Mouse (Mus musculus): ENCODE data around the gene Ubr3.
"Not testable (repeated sequence)": the region's sequence is repeated elsewhere in the genome, so short reads cannot be mapped to it uniquely, and the experiment has no call there.

Ubr3 gene

GRCm38 (mm10) chr2:69912801-69913200, 15.8 kb downstream of the Ubr3 start:
- no peak for DNase-seq

DNA sequence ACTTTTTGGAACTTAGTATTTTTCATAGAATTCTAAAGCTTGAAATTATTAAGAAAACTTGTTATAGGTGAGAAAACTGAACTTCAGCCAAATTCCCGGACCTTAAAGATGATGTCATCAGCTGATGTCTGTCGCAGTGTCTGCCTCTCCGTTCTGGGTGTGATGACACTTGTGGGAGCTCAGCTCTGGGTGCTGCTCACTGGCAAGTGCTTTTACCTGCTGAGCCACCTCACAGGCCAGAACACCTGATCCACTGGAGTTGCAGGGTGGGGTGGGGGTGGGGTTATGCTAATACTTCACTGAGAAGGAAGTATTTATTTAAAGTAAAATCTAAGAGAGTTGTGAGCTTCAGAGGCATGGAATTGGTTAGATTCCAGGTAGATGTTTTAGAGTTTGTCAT, 20.3 kb downstream of the Ubr3 start:
- no peak for DNase-seq

GRCm38 (mm10) chr2:69924943-69925342, 27.9 kb downstream of the Ubr3 start:
- no peak for DNase-seq

DNA sequence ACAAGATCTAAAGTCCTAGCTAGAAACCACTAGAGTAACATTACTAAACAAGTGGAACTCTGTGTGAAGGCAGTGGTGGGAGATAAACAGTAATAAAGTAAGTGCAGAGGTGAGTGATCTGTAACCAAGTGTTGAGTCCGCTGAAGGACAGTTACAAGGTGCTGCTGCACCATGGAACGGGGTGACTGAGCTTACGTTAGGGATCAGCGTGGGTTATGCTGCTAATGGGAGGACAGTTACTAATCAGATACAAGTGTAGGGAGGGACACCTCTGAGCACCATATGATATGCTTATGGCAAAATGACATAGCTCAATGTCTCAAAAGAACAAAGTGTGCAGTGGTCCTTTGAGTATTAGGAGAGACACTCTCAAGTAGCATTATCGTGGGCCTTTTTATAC, 39.3 kb downstream of the Ubr3 start:
- no peak for DNase-seq

- no peak for DNase-seq
Measured at GRCm38 (mm10) chr2:69939226-69939625, 42.2 kb downstream of the Ubr3 start.

GRCm38 (mm10) chr2:69939649-69940048, 42.6 kb downstream of the Ubr3 start:
- no peak for DNase-seq

- no peak for DNase-seq
Measured at GRCm38 (mm10) chr2:69941391-69942030, 44.5 kb downstream of the Ubr3 start.

DNA sequence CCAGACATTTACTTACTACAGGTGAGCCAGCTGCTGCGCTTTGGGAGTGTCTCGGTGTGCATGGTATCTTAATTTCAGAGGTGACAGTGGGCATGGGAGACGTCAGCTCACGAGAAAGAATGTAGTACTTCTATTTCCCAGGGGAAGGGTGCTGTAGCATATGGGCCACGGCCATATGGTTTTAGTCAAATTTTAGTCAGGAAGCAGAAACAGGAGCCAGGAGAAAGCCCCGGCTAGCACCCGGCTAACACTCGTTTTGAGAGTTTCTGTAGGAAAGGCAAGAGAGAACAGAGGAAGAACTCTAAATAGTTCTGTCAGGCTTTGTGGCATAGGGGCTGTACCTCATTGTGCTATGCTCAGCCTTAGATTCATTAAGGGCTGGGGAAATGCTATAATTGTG, 55.8 kb downstream of the Ubr3 start:
- no peak for DNase-seq

DNA sequence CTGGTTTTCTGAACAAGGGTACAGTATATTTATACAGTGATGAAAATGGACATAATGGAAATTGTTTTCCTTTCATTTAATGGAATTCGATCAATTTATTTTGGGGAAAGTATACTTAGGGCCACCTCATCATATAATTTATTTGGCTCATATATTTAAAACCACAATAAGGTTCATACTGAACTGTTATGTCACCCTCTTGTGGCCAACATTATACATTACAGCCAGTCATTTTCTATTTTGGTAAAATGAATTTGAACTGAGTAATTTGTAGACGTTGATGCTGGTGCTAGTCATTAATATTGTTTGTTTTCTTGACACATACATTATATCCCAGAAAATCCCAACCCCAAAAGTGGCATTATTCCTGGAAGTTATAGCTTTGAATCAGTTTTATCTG, 58.6 kb downstream of the Ubr3 start:
- no peak for DNase-seq

DNA sequence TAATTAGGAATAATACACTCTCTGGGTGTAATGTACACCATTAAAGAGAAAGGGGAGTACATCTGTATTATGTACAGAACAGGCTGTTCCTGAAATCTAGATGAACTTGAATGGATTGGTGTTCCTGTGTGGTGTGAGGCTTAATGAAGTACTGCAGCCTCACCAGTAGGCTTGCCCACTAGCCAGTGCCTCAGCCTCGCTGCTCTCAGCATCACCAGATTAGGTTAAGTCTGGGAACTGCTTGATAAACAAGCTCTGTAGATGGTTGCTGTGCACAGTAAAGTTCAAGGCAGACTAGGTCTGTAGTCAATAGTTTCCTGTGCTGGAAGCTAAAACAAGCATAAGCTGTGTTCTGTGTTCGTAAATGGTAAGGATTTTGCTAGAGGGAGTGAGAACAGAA, 60.6 kb downstream of the Ubr3 start:
- no peak for DNase-seq

DNA sequence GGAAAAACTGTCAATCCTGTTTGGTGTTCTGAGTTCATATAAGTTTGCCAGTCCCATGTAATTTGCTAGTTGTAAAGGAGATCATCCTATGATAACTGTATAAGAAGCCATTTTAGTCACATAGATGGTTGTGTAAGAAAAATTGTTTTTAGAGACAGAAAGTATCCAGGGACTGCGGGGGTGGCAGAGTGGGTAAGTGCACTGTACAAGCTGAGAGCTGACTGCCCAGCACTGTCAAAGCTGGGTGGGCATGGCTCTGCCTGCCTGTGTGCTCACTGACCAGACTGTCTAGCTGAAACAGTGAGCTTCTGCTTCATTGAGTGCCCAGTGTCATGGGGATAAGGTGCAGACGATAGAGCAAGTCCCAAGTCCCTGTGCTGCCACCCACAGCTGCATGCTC, 77.8 kb downstream of the Ubr3 start:
- no peak for DNase-seq

DNA sequence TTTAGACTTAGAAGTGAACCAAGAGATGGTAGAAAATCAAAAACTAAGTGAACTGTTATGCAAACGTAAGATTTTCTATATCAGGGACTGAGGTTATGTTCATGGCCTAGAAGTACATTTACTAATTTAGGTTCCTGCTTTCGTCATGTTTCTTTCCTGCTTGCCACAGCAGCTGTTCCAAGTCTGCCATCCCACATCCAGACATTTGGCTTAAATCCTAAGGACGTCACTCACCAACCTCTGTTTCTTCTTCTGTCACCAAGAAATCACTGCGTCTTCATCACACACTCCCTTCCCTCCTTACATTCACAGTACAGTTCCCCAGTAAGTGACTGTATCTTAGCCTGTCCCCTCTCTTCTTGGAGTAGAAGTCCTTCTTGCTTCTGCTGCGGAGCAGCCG, 92.2 kb downstream of the Ubr3 start:
- no peak for DNase-seq

GRCm38 (mm10) chr2:69990647-69991046, 93.6 kb downstream of the Ubr3 start:
- DNase-seq: no peak

DNA sequence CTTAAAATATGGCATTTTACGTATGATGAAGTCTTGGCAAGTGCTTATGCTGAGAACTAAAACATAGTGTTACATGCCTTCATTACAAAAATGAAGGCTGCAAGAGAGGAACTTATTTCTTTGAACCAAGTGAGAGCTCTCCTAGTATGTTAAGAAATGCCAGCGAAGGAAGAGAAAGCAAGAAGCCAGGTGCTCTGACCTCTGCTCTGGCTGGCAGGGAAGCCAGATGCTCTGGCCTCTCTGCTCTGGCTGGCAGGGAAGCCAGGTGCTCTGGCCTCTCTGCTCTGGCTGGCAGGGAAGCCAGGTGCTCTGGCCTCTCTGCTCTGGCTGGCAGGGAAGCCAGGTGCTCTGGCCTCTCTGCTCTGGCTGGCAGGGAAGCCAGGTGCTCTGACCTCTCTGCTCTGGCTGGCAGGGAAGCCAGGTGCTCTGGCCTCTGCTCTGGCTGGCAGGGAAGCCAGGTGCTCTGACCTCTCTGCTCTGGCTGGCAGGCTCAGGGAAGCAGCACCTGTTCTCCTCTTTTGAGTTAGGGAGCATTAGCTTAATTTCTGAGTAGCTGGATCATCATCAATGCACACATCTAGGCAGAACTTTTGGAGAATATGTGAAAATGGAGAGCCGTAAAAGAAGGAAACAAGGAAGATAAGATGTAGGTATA, 97.2 kb downstream of the Ubr3 start:
- DNase-seq: not testable (repeated sequence)

GRCm38 (mm10) chr2:69994779-69995178, 97.7 kb downstream of the Ubr3 start:
- DNase-seq: no peak

GRCm38 (mm10) chr2:69999097-69999770, 102.2 kb downstream of the Ubr3 start:
- DNase-seq: peak in 1 of 2 experiments; percentile 28

DNA sequence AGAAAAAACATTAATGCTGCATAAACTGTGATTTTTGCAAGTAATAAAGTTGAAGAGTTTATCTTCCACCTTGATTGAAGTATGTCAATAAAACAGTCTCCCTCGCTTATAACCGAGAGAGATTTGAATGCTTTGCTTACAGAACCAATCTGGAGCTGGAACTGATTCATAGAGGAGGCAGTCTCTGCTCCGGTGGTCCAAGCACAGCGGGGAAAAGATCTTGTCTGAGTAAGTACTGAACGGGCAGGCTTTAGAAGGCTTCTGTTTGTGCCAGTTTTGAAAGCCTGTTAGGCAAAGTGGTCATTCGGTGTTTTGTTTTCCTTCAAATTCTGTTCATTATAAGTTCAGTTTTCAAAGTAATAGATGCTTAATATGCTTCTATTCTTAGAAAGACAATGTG, 103.3 kb downstream of the Ubr3 start:
- DNase-seq: no peak

DNA sequence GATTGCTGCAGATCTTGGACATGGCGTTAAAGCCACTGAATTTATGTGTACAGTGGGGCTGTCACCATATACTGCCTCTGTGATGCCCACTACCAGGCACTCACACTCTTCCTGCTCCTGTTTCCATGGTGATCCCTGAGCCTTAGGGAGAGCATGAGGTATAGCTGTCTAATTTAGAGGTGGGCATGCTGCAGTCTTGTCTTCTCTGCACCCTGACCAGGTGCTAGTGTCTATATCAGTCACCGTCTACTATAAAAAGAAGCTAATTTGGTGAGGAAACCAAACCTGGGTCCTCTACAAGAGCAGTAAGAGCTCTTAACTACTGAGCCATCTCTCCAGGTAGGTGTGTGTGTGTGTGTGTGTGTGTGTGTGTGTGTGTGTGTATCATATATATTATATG, 109.4 kb downstream of the Ubr3 start:
- DNase-seq: no peak

DNA sequence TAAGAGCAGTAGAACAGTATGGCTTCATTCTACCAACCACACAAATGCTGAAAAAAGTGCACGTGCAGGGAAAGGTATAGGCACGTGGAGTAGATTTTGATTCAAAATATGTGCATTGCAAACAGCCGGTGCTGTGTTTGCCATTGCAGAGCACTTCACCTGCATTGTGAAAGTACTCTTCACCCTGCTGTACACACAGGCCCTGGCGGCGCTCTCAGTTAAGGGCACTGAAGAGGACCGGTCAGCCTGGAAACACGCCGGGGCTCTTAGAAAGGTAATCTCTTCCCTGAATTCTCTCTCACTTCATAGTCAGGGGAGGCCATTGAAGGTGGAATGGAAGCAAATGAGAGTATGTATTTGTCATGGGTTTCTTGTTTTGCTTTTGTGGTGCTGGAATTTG, 115.9 kb downstream of the Ubr3 start:
- DNase-seq: no peak

DNA sequence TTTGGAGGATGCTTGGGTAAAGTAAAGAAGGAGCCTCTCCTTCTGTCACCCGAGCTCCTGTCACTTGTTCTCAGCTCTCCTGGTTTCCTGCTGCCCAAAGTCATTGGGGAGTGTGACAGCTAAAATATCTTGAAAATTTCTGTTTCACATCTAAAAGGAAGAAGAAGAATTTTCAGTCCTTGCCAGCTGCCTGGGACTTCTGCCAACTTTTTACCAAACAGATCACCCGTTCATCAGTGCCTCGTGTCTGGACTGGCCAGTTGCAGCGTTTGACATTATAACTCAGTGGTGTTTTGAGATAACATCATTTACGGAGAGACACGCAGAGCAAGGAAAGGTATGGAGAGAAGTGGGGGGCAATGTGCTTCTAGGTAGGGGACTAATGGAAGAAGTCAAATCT, 121.2 kb downstream of the Ubr3 start:
- peak; percentile 23 to 42 for DNase-seq

DNA sequence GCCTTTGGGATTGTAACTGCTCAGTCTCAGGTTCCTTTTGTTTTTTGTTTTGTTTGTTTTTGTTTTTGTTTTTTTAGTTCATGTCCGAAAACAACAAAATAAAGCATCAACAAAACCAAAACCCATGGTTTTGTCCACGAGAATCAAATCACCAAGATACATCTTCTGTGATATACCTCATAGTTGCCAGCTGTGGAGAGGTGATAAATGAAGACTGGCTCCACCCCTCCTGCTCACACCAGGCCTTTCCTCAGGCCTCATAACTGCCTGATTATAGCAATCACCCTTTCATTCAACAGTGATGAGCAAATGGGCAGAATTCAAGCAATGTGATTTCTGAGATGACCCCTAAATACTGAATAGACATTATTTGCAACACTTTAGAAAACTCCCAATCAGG, 127.4 kb downstream of the Ubr3 start:
- DNase-seq: no peak

DNA sequence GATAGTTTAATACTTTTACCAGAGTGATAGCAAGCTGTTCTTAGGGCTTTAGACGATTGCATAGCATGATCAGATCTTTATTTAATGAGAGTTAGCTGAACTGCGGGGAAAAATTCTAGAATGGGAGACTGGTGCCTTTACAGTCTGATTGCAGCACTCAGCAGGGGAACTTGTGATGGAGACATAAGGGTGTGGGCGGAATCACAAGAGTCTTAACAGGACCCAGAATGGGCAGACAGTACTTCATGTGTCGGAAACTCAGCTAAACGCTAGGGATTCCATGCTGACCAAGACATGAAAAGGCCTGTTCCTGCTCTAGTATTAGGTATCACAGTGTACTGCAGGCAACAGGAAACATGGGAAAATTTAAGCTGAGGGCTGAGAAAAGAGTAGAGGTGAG, 128.7 kb downstream of the Ubr3 start:
- DNase-seq: no peak

DNA sequence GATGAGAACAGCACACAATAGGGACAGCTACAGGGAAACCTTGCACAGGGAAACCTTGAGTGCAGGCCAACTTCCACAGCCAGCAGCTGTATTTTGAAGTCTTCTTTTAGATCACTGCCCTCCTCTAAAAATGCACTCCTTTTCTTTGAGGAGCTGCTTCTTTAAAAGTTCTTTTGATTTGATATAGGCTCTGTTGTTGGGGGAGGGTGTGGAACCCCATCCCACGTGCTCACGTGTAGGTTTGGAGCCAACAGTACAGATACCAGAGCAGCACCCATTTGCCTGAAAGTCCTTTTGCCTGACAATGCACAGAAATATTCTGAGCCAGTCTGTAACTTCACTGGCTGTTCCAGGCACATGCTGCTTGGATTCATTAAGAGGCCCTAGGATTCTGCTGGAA, 134.4 kb downstream of the Ubr3 start:
- no peak for DNase-seq

DNA sequence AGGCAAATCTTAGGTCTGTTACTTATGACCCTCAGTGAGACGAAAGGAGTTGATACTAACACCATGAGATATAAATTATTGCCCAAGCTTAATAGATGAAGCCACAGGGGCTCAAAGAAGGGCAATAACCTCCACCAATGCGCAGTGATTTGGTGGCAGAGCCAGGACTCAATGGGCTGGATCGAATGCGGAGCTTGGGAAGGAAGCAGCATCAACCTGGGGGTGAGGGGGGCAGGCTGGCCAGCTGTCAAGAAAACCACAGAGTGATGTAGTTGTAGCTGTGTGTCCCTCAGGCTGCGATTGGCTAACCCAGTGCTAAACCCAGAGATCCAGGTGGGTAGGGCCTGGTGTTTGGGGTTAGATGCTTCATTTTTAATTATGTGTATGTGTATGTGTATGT, 137.8 kb downstream of the Ubr3 start:
- no peak for DNase-seq

DNA sequence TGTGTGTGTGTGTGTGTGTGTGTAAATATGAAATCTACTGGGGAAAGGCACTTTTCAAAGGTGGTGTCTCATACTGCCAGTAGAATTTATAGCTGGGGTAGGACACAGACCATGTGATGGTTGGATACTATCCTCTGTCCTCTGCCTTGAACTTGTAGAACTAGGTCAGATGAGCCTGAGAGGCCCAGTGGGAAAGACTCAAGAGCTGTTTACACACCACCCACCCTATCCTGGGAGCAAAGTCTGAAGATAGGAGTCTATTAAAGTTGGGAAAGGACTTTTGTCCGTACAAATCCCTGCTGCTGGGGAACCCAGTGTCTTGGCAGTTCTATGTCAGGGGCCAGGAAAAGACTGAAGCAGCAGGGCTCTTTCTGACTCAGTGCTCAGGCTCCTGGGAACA, 138.3 kb downstream of the Ubr3 start:
- no peak for DNase-seq

Measured in cerebellum, postnatal 25 days (tissue).